Mouse (Mus musculus) kidney, adult 9 months (tissue): ENCODE results near the gene Amt.

Experiments used
- DNase-seq: peaks from one replicate; pipeline ENCODE4 v3.0.0; 2022

Amt gene

GRCm38 (mm10) chr9:108296453-108297355, at the start of gene Amt:
Gene Amt, plus strand, starts transcription at chr9:108296853.
- peak; percentile 96 for DNase-seq

GRCm38 (mm10) chr9:108248957-108249356, 47.7 kb upstream of the Amt start:
- no peak for DNase-seq

- no peak for DNase-seq
Observed at GRCm38 (mm10) chr9:108251877-108252276, 44.8 kb upstream of the Amt start.

- no peak for DNase-seq
Observed at GRCm38 (mm10) chr9:108252766-108253165, 43.9 kb upstream of the Amt start.

- DNase-seq: no peak
Observed at GRCm38 (mm10) chr9:108260526-108260925, 36.1 kb upstream of the Amt start.

- no peak for DNase-seq
Observed at GRCm38 (mm10) chr9:108261865-108262264, 34.8 kb upstream of the Amt start.

GRCm38 (mm10) chr9:108262494-108263049, 34.1 kb upstream of the Amt start:
- DNase-seq: no peak

- DNase-seq: no peak
Observed at GRCm38 (mm10) chr9:108263131-108263681, 33.4 kb upstream of the Amt start.

GRCm38 (mm10) chr9:108263690-108264190, 32.9 kb upstream of the Amt start, which contains the start of gene Dag1:
Gene Dag1, minus strand, starts transcription at chr9:108263958.
- peak; percentile 98 for DNase-seq

DNA sequence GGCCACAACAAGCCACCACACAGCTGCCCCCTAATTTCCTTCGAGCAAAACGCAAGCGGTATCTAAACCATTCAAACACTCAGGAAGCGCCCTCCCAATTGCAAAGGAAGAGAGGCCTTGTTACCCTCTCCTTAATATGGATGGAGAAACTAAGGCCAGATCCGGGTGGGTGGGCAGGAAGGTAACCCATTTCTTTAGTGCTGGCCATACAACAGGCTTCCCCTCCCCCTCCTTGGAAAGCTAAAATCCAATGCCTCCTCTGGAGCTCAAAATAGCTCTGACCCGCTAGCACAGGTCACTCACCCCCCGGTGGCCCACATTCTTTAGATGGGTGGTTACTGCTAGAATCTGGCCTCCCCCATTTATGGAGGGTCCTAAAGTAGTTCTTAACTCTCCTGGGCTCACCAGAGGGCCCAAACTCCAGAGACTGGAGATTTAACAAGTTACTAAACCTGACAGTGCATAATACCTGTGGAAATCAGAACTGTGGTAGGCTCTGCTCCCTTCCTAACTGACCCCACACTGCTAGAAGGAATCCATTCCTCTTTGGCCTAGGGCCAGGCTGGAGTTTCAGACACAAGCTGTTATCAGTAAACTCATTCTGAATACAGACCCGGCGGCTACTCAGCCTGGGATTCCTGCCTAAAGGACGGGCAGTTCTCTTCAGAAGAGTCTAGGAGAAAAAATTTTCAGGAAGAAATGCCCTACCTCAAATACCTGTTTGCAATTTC, 32.3 kb upstream of the Amt start:
- peak; percentile 76 for DNase-seq

- no peak for DNase-seq
Observed at GRCm38 (mm10) chr9:108266261-108266935, 30.3 kb upstream of the Amt start.

- no peak for DNase-seq
Observed at GRCm38 (mm10) chr9:108267691-108268090, 29.0 kb upstream of the Amt start.

- peak; percentile 42 for DNase-seq
Observed at GRCm38 (mm10) chr9:108268701-108269100, 28.0 kb upstream of the Amt start.

- peak; percentile 55 for DNase-seq
Observed at GRCm38 (mm10) chr9:108271941-108272340, 24.7 kb upstream of the Amt start.

- DNase-seq: no peak
Observed at GRCm38 (mm10) chr9:108272691-108273090, 24.0 kb upstream of the Amt start.

DNA sequence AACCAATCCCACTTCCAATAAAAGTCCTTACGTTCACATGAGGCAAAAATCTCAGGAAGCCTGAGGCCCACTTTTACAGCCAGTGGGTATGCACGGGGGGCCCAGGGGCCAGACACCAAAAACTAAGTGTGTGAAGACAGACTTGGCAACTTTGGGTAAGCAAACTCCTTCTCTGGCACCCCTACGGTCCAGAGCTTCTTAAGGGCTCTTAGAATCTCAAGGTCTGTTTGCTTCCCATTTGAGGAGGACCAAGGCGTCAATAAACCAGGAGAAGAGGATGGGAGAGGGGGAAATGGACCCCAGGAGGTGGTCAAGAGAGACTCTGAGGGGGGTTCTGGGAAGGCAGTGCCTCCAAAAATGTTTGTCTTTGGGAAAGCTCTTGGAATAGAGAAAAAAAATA, 23.2 kb upstream of the Amt start:
- DNase-seq: no peak

GRCm38 (mm10) chr9:108274476-108275330, 21.9 kb upstream of the Amt start:
- no peak for DNase-seq

- no peak for DNase-seq
Observed at GRCm38 (mm10) chr9:108275331-108275659, 21.4 kb upstream of the Amt start.

DNA sequence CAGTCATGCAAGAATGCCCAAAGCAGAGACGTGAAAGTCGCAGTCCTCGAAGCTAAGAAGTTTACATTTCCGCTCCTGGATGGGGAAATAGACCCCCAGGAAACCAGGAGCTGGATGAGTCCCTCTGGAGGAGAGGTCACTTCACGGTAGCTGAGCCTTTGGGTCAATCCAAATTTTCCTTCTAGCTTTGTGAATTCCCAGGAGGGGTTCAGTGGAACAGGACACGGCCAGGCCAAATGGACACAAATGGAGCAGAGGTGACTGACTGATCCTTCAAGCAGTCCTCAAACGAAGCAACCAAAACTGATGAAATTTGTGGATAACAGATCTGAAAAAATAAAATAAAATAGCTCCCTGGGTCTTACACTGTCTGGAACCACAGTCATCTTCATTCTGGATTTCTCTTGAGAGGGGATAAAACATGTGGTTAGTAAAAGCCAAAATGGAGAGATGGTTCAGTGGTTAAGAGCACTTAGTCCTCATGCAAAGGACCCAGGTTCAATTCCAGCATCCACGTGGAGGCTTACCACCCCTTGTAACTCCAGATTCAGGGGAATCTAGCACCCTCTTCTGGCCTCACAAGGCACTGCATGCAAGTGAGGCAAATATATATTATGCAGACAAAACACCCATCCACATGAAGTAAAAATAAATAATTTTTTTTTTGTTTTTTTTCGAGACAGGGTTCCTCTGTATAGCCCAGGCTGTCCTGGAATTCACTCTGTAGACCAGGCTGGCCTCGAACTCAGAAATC, 17.8 kb upstream of the Amt start:
- peak; percentile 71 for DNase-seq

DNA sequence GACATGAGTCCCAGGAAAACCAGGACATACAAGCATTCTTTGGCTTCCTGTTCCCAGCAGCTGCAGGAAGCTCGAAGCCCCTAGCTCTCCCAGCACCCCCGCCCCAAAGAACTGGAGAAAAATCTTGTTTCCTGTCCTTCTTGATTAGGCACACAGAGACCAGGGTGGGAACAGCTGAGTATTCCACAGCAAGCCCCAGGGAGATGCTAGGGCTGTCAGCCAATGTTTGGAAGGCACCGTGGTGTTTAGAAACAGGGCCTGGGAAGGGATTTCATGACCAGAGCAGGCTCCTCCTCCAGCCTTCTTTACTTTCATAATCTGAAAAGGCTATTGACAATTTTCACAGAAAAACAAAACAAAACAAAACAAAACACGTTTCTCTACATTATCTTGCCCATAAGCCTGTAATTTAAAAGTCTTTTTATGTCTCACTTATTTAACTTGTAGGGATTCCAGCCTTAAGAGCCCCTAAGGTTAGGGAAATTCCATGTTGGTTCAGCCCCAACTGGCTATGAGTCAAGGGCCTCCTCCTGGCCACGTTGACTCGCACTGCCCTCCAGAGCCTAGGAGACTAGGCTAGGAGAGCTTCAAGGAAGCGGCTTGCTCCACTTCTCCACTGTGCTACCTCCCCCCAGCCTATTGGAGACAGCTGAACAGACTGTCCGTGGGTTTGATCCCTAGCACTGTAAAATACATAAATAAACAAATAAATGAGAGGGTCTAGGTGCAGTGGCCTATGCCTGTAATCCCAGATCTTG, 16.4 kb upstream of the Amt start:
- peak; percentile 77 for DNase-seq
